Mouse (Mus musculus): ENCODE measurements around the gene Dclk2.

Gene Dclk2

GRCm38 (mm10) chr3:86797871-86798460, 122.7 kb downstream of the Dclk2 start:
- no peak for DNase-seq (ENCODE audit: low spot score)

GRCm38 (mm10) chr3:86796716-86797115, 123.9 kb downstream of the Dclk2 start:
- no peak for DNase-seq (ENCODE audit: low spot score)

- DNase-seq (ENCODE audit: low spot score) = no peak
Measured at GRCm38 (mm10) chr3:86793720-86794191, 126.9 kb downstream of the Dclk2 start.

- DNase-seq (ENCODE audit: low spot score) = no peak
Measured at GRCm38 (mm10) chr3:86793264-86793663, 127.4 kb downstream of the Dclk2 start.

GRCm38 (mm10) chr3:86789752-86790151, 130.9 kb downstream of the Dclk2 start:
- DNase-seq (ENCODE audit: low spot score) = no peak

GRCm38 (mm10) chr3:86788711-86789110, 131.9 kb downstream of the Dclk2 start:
- no peak for DNase-seq (ENCODE audit: low spot score)

- no peak for DNase-seq (ENCODE audit: low spot score)
Measured at GRCm38 (mm10) chr3:86787423-86788123, 133.1 kb downstream of the Dclk2 start.

GRCm38 (mm10) chr3:86786845-86787351, 133.8 kb downstream of the Dclk2 start:
- no peak for DNase-seq (ENCODE audit: low spot score)

GRCm38 (mm10) chr3:86786280-86786679, 134.4 kb downstream of the Dclk2 start:
- no peak for DNase-seq (ENCODE audit: low spot score)

- no peak for DNase-seq (ENCODE audit: low spot score)
Measured at GRCm38 (mm10) chr3:86784930-86785329, 135.7 kb downstream of the Dclk2 start.

GRCm38 (mm10) chr3:86784051-86784450, 136.6 kb downstream of the Dclk2 start:
- DNase-seq (ENCODE audit: low spot score) = no peak

GRCm38 (mm10) chr3:86779704-86780103, 140.9 kb downstream of the Dclk2 start:
- no peak for DNase-seq (ENCODE audit: low spot score)

GRCm38 (mm10) chr3:86775444-86775828, 145.2 kb downstream of the Dclk2 start:
- no peak for DNase-seq (ENCODE audit: low spot score)

- no peak for DNase-seq (ENCODE audit: low spot score)
Measured at GRCm38 (mm10) chr3:86774566-86775443, 145.8 kb downstream of the Dclk2 start.

GRCm38 (mm10) chr3:86768969-86769368, 151.7 kb downstream of the Dclk2 start:
- DNase-seq (ENCODE audit: low spot score) = no peak

GRCm38 (mm10) chr3:86768553-86768952, 152.1 kb downstream of the Dclk2 start:
- no peak for DNase-seq (ENCODE audit: low spot score)

- no peak for DNase-seq (ENCODE audit: low spot score)
Measured at GRCm38 (mm10) chr3:86762456-86762855, 158.2 kb downstream of the Dclk2 start.

- no peak for DNase-seq (ENCODE audit: low spot score)
Measured at GRCm38 (mm10) chr3:86762036-86762415, 158.6 kb downstream of the Dclk2 start.

GRCm38 (mm10) chr3:86761095-86762035, 159.3 kb downstream of the Dclk2 start:
- peak; percentile 36 for DNase-seq (ENCODE audit: low spot score)

- DNase-seq (ENCODE audit: low spot score) = no peak
Measured at GRCm38 (mm10) chr3:86760474-86760873, 160.2 kb downstream of the Dclk2 start.

GRCm38 (mm10) chr3:86759834-86760233, 160.8 kb downstream of the Dclk2 start:
- DNase-seq (ENCODE audit: low spot score) = no peak

Measured in T-cell, adult 2 months (primary cell).